Mouse (Mus musculus) kidney, adult 9 months (tissue): ENCODE data around the gene Dync1li2.

Source experiments
- DNase-seq: peaks from one replicate; pipeline ENCODE4 v3.0.0; 2022

Dync1li2 gene

GRCm38 (mm10) chr8:104379301-104379836, 63.5 kb downstream of the Dync1li2 start:
- DNase-seq, result no peak

- no peak for DNase-seq
Observed at GRCm38 (mm10) chr8:104376669-104377068, 66.2 kb downstream of the Dync1li2 start.

- no peak for DNase-seq
Observed at GRCm38 (mm10) chr8:104375959-104376358, 66.9 kb downstream of the Dync1li2 start.

GRCm38 (mm10) chr8:104374864-104375846, 67.7 kb downstream of the Dync1li2 start:
- peak; percentile 96 for DNase-seq

GRCm38 (mm10) chr8:104374269-104374668, 68.6 kb downstream of the Dync1li2 start:
- peak; percentile 47 for DNase-seq

- peak; percentile 50 for DNase-seq
Observed at GRCm38 (mm10) chr8:104373779-104374178, 69.1 kb downstream of the Dync1li2 start.

- DNase-seq, result no peak
Observed at GRCm38 (mm10) chr8:104371121-104371520, 71.7 kb downstream of the Dync1li2 start.

GRCm38 (mm10) chr8:104370071-104370470, 72.8 kb downstream of the Dync1li2 start:
- peak; percentile 58 for DNase-seq

GRCm38 (mm10) chr8:104369591-104369990, 73.3 kb downstream of the Dync1li2 start:
- DNase-seq, result no peak
